Mouse (Mus musculus) ES-Bruce4 (cell line): ENCODE data around the gene Rora. TPM values are rescaled to one million over a fixed set of nuclear protein-coding genes. Genes with fewer than 3 reads are reported as not detected.
A peak's percentile ranks its signal among the peaks of the same experiment; 100 is the strongest.

Source experiments
- H3K27ac ChIP-seq: 2 replicates; pipeline ENCODE4 v1.5.1; 2012; ENCODE audit warnings: low read length, inconsistent platforms; ENCODE audit not compliant: insufficient read depth
- H3K27me3 ChIP-seq: 2 replicates; pipeline ENCODE4 v1.6.1; 2012; ENCODE audit warnings: mild to moderate bottlenecking, low read length, inconsistent platforms; ENCODE audit not compliant: control insufficient read depth, poor library complexity, insufficient read depth, severe bottlenecking
- H3K36me3 ChIP-seq: 2 replicates; pipeline ENCODE4 v1.6.1; 2012; ENCODE audit warnings: inconsistent platforms, mild to moderate bottlenecking, low read length, moderate library complexity; ENCODE audit not compliant: control insufficient read depth, poor library complexity, insufficient read depth, severe bottlenecking
- H3K4me1 ChIP-seq: one replicate; pipeline ENCODE4 v1.8.1; 2011; ENCODE audit warnings: low read length; ENCODE audit not compliant: control insufficient read depth, insufficient read depth
- H3K4me3 ChIP-seq: 2 replicates; pipeline ENCODE4 v1.5.1; 2011; ENCODE audit warnings: low read depth, mild to moderate bottlenecking, low read length
- H3K9ac ChIP-seq: 2 replicates; pipeline ENCODE4 v1.6.1; 2012; ENCODE audit warnings: low read depth, mild to moderate bottlenecking, inconsistent platforms; ENCODE audit not compliant: poor library complexity, severe bottlenecking
- H3K9me3 ChIP-seq: replicated peaks from 2 replicates; pipeline ENCODE4 v1.6.1; 2012; ENCODE audit warnings: mild to moderate bottlenecking, low read length, inconsistent platforms; ENCODE audit not compliant: control insufficient read depth, poor library complexity, insufficient read depth, severe bottlenecking
- CTCF ChIP-seq: IDR thresholded peaks from one replicate; pipeline ENCODE4 v1.8.1; 2011; ENCODE audit warnings: low read depth, low read length
- EP300 ChIP-seq: IDR thresholded peaks from 2 replicates; pipeline ENCODE4 v1.6.1; 2011; ENCODE audit warnings: low read depth, low read length; ENCODE audit not compliant: insufficient read depth
- POLR2A ChIP-seq: IDR thresholded peaks from one replicate; pipeline ENCODE4 v1.8.1; 2011; ENCODE audit warnings: low read length; ENCODE audit not compliant: insufficient read depth
- polyA plus RNA-seq: library from polyadenylated mRNA; stranded (reverse); fragments of >200 nt; gene quantifications from 2 replicates; pipeline ENCODE4 v1.2.4, GENCODE M21; 2011; ENCODE audit warnings: low read depth; ENCODE audit not compliant: missing spikeins, insufficient read depth, insufficient read length

Rora gene
- polyA plus RNA-seq, 1 experiment, result 3.6 TPM

DNA sequence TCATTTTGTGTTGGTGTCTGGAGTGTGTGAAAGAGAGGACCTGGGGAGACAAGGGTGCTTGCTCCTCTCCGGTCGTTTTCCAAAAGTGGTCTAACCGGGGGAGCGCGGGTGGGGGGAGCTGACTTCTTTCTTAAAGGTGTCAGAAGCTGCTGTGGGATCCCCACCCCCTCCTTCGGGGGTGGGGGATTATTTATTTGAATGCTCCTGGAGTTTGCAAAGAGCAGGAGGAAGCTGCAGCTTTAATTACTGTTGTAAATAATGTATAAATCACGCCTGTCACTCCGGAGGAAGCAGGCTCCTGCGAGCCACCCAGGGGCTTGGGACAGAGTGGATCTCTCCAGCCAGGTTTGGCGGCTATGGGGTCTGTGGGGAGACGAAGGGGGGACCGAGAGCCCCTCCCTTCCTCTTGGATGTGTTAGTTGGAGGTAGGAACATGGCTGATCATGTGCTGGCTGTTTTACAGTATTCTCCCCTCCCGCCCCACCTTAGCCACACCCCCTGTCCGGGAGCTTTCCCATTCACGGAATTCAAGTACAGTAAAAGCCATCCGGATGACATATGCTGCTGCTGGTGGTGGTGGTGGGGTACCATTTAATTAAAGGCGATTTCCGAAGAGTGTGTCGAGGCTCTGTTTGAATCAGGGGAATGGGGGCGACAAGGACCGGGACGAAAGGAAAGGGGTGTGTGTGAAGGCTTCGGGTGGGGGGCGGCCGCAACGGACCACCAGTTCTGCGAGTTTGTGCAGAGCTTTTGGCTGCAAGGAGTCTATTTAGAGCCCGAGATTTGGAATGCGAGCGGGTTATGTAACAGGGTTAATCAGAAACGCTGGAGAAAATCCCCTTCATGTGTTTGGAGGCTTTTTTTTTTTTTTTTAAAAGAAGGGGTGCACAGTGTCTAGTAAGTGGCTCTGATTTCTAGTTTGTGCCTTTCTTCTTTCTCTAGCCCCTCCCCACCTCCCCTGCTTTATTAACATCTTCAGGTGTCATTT is 1.7 kb downstream of the Rora start:
- H3K27me3 ChIP-seq, result no peaks in the 10 kb centered on the region; the same call in 1 of the 2 replicates
- H3K9me3 ChIP-seq, result no peaks in the 10 kb centered on the region
- no peak overlapping the region for H3K27ac ChIP-seq
- peak overlapping the region; percentile 83 for H3K9ac ChIP-seq
- H3K4me1 ChIP-seq, result no peaks in the 10 kb centered on the region
- peak overlapping the region; percentile 97 for H3K4me3 ChIP-seq
- TF ChIP-seq CTCF, result no peak
- no peak for TF ChIP-seq POLR2A
- TF ChIP-seq EP300, result no peak
- no peaks in the 10 kb centered on the region for H3K36me3 ChIP-seq

DNA sequence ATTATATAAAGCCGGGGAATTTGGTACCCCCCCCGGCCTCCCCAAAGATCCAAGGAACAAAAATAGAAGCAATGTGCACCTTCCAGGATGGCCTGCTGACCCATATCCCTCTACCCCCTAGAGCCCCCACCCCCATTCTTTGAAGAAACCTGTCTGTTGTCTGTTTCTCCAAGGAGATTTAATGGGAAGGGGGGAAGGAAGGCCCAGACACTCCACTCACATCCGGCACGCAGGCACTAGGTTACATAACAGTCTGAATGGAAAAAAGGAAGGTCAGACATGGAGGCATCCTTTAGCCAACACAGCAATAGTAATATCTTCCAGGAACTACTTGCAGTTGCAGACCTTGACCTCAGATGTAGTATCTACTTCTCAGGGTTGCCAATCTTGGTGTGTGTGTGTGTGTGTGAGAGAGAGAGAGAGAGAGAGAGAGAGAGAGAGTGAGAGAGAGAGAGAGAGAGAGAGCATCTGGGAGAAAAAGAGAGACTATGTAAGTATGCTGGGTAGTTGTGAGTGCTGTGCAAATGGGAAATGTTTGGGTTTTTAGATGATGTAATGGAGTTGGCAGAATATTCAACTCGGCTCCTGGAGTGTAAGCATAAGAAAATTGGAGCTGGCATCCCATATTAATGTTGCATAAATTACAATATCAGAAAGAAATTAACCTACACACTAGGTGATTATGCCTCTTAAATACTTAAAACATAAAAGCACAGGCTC is 2.6 kb downstream of the Rora start:
- Histone ChIP-seq H3K9me3 (no peaks in the 10 kb centered on the region), H3K27me3 (no peaks in the 10 kb centered on the region; the same call in 1 of the 2 replicates), H3K9ac (no peak overlapping the region), H3K27ac (no peak overlapping the region), H3K36me3 (no peaks in the 10 kb centered on the region), H3K4me3 (no peak overlapping the region), H3K4me1 (no peaks in the 10 kb centered on the region)
- no peak for TF ChIP-seq CTCF
- TF ChIP-seq EP300, result no peak
- TF ChIP-seq POLR2A, result no peak

DNA sequence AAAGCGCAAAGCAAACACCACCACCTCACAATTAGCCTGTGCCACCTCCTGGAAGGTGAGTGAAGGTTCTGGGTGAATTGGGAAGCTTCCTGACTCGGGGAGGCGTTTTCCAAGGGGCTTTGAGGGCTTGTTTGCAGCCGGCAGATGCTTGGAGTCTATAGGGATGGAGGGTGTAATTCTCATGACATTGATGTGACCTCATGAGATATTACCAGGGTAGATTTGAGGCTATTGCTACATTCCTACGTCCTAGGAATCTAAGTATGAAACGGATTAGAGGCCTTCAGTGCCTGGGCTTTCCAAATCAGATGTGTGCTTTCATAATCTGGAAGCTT is 3.2 kb downstream of the Rora start:
- H3K27ac ChIP-seq, result no peak overlapping the region
- no peaks in the 10 kb centered on the region for H3K9me3 ChIP-seq
- H3K9ac ChIP-seq, result no peak overlapping the region
- no peaks in the 10 kb centered on the region for H3K4me1 ChIP-seq
- H3K27me3 ChIP-seq, result no peaks in the 10 kb centered on the region; the same call in 1 of the 2 replicates
- TF ChIP-seq EP300 (no peak), POLR2A (no peak), CTCF (no peak)
- no peak overlapping the region for H3K4me3 ChIP-seq
- H3K36me3 ChIP-seq, result no peaks in the 10 kb centered on the region

DNA sequence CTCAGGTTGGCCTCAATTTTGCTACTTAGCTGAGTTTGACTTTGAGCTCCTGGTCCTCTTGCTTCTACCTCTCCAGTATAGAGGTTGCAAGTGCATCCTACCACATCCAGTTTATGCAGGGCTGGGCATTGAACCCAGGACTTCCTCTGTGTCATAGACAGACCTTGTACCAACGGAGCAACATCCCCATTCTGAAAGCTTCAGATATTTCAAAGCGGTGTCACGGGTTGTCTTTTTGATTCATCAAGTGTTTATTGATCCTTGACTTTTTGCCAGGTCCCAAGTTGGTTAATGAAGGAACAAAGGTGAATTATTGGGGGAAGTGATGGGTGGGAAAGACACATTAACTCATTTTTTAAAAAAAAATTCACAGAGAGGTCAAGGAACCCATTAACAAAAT is 17.1 kb downstream of the Rora start:
- no peak for TF ChIP-seq CTCF
- TF ChIP-seq EP300, result no peak
- TF ChIP-seq POLR2A, result no peak
- H3K4me1 ChIP-seq, result no peaks in the 10 kb centered on the region
- no peak overlapping the region for H3K27ac ChIP-seq
- H3K4me3 ChIP-seq, result no peak overlapping the region
- H3K9ac ChIP-seq, result no peak overlapping the region
- H3K27me3 ChIP-seq, result no peaks in the 10 kb centered on the region; the same call in 1 of the 2 replicates
- H3K36me3 ChIP-seq, result no peaks in the 10 kb centered on the region
- no peaks in the 10 kb centered on the region for H3K9me3 ChIP-seq

DNA sequence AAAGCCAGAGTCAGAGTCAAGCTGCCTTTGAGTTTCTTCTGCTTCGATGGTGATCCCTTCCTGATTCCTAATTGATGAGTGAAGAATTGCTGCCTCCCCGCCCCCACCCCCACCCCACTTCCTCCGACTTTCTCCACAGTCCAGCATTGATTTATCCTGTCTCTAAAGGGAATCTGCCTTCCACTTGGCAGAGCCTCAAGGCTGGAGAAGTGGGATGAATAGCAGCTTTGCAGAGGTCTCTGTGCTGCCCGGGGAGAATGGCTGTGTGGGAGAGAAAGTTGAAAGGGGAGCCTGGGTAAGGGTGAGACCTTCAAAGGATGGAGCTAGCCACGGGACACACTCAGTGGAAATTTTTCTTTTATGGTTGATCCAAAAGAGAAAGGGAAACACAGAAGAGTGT is 18.9 kb downstream of the Rora start:
- no peak overlapping the region for H3K9ac ChIP-seq
- no peak overlapping the region for H3K27ac ChIP-seq
- TF ChIP-seq EP300, result no peak
- TF ChIP-seq CTCF, result no peak
- no peak for TF ChIP-seq POLR2A
- no peak overlapping the region for H3K4me3 ChIP-seq
- H3K4me1 ChIP-seq, result no peaks in the 10 kb centered on the region
- no peaks in the 10 kb centered on the region; the same call in 1 of the 2 replicates for H3K27me3 ChIP-seq
- H3K9me3 ChIP-seq, result no peaks in the 10 kb centered on the region
- no peaks in the 10 kb centered on the region for H3K36me3 ChIP-seq

DNA sequence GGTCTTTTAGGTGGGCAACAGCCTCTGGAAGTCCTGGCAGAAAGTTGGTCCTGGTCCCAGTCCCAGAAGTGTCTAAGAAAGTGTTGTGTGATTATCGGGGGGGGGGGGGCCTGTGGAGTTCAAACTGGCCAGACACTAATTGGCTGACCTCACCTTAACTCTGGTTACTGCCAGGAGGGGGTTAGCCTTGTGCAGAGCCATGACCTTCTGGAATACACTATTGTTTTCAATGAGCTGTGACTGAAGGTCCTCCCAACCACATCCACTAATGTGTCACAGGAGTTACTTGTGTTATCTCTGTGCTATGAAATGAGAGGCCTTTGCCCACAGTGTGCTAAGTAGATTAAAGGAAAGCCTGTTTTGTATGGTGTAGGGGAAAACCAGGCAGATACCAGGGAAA is 19.6 kb downstream of the Rora start:
- no peak overlapping the region for H3K27ac ChIP-seq
- H3K9ac ChIP-seq, result no peak overlapping the region
- H3K9me3 ChIP-seq, result no peaks in the 10 kb centered on the region
- H3K36me3 ChIP-seq, result no peaks in the 10 kb centered on the region
- no peaks in the 10 kb centered on the region for H3K4me1 ChIP-seq
- H3K4me3 ChIP-seq, result no peak overlapping the region
- H3K27me3 ChIP-seq, result no peaks in the 10 kb centered on the region; the same call in 1 of the 2 replicates
- no peak for TF ChIP-seq CTCF
- TF ChIP-seq POLR2A, result no peak
- no peak for TF ChIP-seq EP300
